Mouse (Mus musculus) G1E-ER4 (cell line): ENCODE measurements around the gene Nup210l. TPM values are rescaled to one million over a fixed set of nuclear protein-coding genes. Genes with fewer than 3 reads are reported as not detected.

Source experiments
- GATA1 ChIP-seq: IDR thresholded peaks from one replicate; pipeline ENCODE4 v1.8.0; 2012; ENCODE audit warnings: low read length, inconsistent platforms
- polyA plus RNA-seq: library from polyadenylated mRNA; stranded (reverse); fragments of >175 nt; gene quantifications from 2 replicates; pipeline ENCODE4 v1.2.3, GENCODE M21; 2012

Gene Nup210l
- polyA plus RNA-seq, 1 experiment: not detected

DNA sequence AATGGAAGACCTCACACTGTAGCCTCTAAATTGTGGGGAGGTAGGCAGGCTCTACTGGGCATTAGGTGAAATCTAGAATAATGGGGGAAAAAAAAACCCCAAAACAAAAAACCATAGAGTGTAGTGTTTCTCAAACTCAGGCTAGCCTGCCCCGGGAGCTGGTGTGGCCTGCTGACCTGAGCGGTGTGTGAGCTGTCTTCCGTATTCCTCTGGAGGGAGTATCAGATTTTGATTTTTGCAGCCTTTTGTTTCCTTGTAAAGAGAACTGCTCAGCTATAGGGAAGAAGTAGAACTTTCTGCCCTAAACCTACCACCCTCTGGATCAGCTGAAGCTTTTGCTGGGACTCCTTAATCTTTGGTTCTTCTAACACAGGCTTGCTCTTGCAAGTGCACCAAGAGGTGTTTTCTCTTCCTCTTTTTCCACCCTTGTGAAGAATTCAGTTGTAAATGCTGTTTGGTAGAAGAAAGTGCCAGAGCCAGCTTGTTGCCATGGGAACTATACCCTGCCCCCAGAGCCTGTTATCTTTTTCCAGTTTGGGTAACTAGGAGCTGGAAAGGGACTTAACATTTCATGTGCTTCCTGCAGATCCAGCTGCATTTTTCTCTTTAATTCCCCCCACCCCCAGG, 20.1 kb upstream of the Nup210l start:
- TF ChIP-seq GATA1: no peak

- TF ChIP-seq GATA1: no peak
Measured at GRCm38 (mm10) chr3:90084790-90085189, 19.1 kb upstream of the Nup210l start.

GRCm38 (mm10) chr3:90085281-90085680, 18.7 kb upstream of the Nup210l start:
- no peak for TF ChIP-seq GATA1

- no peak for TF ChIP-seq GATA1
Measured at GRCm38 (mm10) chr3:90086068-90086467, 17.9 kb upstream of the Nup210l start.

DNA sequence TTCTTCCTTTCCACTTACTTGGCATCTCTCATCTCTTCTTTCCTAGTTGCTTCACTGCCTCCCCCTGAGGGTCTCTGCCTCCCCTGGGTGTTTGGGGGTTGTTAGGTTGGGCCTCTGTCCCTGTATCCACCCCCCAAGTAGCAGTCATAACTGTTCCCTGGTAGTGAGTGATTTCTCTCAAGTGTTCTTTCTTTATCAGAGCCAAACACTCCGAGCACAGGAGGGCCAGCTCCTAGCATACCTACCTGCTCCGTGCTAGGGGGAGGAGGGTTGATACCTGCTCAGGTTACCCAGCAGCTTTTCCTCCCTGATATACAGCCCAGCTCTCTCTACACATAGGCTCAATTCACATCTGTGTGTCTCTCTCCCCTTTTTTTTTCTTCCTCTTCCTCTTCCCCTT, 15.3 kb upstream of the Nup210l start:
- TF ChIP-seq GATA1: no peak

DNA sequence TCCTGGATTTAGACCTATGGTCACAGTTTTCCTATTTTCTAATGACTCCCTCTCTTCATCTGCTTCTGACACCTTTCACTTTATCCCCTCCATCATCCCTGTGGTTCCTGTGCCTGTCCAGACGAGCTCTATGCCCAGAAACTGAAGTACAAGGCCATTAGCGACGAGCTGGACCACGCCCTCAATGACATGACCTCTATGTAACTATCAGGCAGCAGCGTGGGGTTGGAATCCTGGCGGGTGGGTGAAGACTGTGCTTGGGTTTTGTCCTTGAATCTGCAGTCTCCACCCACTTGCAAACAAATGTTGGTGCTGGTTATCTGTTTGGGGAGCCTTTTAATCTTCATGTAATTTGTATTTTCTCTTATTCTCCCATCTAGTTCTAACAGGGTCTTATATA, 13.0 kb upstream of the Nup210l start:
- TF ChIP-seq GATA1: no peak

- TF ChIP-seq GATA1: no peak
Measured at GRCm38 (mm10) chr3:90094453-90094852, 9.5 kb upstream of the Nup210l start.

DNA sequence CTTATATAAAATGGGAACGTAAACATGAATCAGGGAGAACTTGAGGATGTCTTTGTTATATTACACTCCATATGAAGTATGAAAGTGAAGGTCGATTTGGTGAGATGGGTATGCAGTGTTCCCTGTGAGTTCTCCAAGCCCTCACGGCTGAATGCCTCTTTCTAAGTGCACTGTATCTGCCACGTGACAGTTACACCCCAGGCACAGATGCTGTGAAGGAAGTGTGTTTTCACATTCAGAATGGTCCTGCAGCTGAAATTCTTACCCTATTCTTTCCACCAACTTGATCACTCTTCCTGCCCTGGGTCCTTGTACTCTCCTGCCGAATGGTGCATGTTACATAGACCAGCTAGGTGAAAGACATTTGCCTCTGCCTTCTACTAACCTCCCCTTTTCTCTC, 6.0 kb upstream of the Nup210l start:
- TF ChIP-seq GATA1: no peak

DNA sequence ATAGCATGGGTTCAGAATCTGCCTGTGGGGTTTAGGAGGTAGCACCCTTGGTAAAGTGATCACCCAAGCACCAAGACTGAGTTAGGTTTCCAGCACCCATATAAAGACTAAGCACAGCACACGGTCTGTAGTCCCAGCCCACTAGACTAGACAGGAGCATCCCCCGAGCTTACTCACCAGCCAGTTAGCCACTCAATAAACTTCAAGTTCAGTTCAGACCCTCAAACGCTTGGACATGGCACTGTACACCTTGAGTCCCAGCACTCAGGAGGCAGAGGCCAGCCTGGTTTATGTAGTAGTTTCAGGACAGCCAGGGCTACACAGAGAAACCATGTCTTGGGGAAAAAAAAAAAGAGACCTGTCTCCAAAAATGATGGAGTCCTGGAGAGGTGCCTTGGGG, 2.9 kb upstream of the Nup210l start:
- no peak for TF ChIP-seq GATA1

DNA sequence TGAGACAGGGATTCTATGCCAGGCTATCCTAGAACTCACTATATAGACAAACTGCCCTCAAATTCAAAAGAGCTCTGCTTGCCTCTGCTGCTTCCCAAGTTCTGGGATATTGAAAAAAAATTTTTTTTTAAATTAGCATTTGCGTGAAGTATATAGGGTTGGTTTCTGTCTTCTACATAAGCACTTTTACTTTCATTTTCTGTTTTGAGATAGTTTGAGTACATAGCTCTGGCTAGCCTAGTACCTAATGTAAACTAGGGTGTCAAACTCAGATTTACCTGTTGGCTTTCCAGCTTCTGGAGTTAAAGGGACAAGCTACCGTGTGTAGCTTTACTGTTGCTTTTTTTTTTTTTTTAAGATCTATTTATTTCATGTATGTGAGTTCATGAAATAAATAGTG, 2.3 kb upstream of the Nup210l start:
- TF ChIP-seq GATA1: no peak

DNA sequence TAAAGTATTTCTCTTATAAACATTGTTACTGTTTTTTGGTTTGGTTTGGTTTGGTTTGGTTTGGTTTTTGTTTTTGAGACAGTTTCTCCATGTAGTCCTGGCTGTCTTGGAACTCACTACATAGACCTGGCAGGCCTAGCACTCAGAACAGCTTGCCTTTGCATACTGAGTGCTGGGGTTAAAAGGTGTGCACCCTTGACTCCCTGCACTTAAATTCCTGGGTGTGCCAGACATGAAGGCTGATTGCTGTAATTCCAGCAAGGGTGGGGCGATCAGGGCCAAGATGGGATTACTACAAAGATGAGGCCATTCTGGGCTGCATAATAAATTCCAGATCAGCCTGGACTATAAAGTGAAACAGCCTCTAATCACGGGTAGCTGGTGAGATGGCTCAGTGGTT, 1.7 kb upstream of the Nup210l start:
- TF ChIP-seq GATA1: no peak

- TF ChIP-seq GATA1: no peak
Measured at GRCm38 (mm10) chr3:90103176-90103575, 756 bp upstream of the Nup210l start.

- TF ChIP-seq GATA1: no peak
Measured at GRCm38 (mm10) chr3:90111706-90112105, 7.8 kb downstream of the Nup210l start.

- TF ChIP-seq GATA1: no peak
Measured at GRCm38 (mm10) chr3:90114342-90114741, 10.4 kb downstream of the Nup210l start.

DNA sequence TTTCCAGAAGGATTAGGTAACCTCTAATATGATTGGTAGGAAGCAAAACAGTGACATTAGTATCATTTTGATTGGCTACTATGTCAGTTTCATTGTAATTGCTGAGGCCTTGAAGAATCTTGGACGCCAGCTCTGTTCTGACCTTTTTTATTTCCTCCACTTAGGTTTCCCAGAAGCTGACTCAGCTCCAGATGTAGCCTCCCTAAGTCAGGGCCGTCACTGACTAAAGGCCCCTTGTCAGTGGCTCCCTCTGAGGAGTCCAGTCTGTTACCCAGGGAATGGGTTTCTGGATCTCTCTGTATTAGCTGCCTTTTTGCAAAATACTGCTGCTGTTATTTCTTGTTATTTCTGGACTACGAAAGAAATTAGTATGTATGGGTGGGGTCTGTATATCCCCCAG, 11.6 kb downstream of the Nup210l start:
- TF ChIP-seq GATA1: no peak

DNA sequence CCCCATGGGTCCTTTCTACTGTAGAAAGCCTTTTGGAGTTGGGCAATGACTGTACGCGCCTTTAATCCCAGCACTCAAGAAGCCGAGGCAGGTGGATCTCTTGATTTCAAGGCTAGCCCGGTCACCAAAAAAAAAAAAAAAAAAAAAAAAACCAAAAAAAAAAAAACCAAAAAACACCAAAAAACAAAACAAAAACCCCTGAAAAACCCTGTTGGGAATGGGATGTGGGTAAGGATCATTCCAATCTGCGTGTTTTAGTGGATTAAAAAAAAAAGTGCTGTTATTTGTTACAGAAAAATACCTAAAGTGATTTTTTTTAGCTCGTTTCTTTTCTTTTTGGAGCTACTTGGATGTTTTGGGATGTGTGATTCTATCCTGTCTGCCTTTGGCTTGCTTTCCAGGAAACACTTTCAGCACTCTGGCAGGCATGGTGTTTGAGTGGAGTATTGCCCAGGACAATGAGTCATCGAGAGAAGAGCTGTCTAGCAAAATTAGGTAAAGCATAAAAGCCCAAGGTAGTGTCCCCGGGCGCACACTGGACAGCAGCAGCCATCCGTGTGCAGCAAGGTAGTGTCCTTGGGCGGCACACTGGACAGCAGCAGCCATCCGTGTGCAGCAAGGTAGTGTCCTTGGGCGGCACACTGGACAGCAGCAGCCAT, 14.3 kb downstream of the Nup210l start:
- TF ChIP-seq GATA1: no peak

DNA sequence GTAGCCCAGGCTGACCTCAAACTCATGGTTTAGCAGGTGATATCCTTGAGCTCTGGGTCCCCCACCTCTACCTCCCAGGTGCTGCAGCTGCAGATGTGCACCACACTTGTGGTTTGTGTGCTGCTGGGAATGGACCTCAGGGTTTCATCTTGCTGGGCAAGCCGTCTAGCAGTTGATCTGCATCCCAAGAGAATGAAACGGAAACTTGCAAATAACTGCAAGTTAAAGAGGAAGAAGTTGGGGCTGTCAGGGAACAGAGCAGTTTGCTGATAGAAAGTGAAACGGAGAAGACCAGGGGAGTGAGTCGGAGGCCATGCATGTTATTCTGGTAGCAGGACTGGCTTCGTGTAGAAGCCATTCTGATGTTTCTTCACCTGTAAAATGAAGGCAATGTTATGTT, 21.8 kb downstream of the Nup210l start:
- TF ChIP-seq GATA1: no peak
